In genomic region chr17:45478234-45478825, GRCm38 (mm10) we compare ENCODE assay signal across 8 mouse cellular contexts. TPM values are rescaled to one million over a fixed set of nuclear protein-coding genes. Genes with fewer than 3 reads are reported as not detected.
A peak's percentile ranks its signal among the peaks of the same experiment; 100 is the strongest.
DNase-seq lines count a peak whose midpoint lies in the region; ATAC-seq and TF ChIP-seq lines count a peak whose summit lies in the region.

No protein-coding gene starts in this region.

- no peak overlapping the region for H3K9ac ChIP-seq in liver, adult 2 months (ENCODE audit: low read depth, low read length)
- H3K9ac ChIP-seq in stomach, postnatal 0 days (ENCODE audit: low read length), result no peak overlapping the region

- no peaks in the 10 kb centered on the region for H3K27me3 ChIP-seq in liver, adult 2 months (ENCODE audit: control insufficient read depth, insufficient read depth, low read length)
- no peaks in the 10 kb centered on the region for H3K27me3 ChIP-seq in stomach, postnatal 0 days (ENCODE audit: control insufficient read depth, insufficient read depth, low read length)

- 9% methylated on average over 12 of the region's 12 CpGs for WGBS in liver, adult 2 months
- WGBS in stomach, postnatal 0 days, result 14% methylated on average over 12 of the region's 12 CpGs

- no peak for TF ChIP-seq EP300 in stomach, postnatal 0 days (optimal IDR thresholded peaks at IDR 0.05)

- H3K9me3 ChIP-seq in stomach, postnatal 0 days (ENCODE audit: control insufficient read depth, low read length), result no peaks in the 10 kb centered on the region

- no peaks in the 10 kb centered on the region for H3K4me1 ChIP-seq in liver, adult 2 months (ENCODE audit: control insufficient read depth, insufficient read depth, low read length)
- no peaks in the 10 kb centered on the region for H3K4me1 ChIP-seq in stomach, postnatal 0 days (replicated peaks; ENCODE audit: control insufficient read depth, insufficient read depth)

- no peak overlapping the region for H3K27ac ChIP-seq in liver, adult 2 months (replicated peaks; ENCODE audit: insufficient read depth, low read depth, low read length)
- H3K27ac ChIP-seq in stomach, postnatal 0 days (replicated peaks), result no peak overlapping the region

- peak; percentile 38 for DNase-seq in 3134 (ENCODE audit: extremely low read depth, insufficient read length, low spot score)
- DNase-seq in adipocyte (ENCODE audit: low spot score), result peak; percentile 81
- peak; percentile 66 to 68 for DNase-seq in gastrocnemius, postnatal 36 days
- peak; percentile 74 for DNase-seq in kidney, adult 9 months
- DNase-seq in liver, adult 2 months (ENCODE audit: extremely low read depth, low read depth, low spot score), result peak; percentile 27
- peak; percentile 90 for DNase-seq in naive thymus-derived CD4-positive, alpha-beta T cell, adult 2 months (ENCODE audit: low read depth)
- DNase-seq in stomach, postnatal 0 days (ENCODE audit: low spot score), result peak; percentile 81

- ATAC-seq in common myeloid progenitor, adult 5-6 weeks (replicated peaks; ENCODE audit: low read depth, poor library complexity, severe bottlenecking), result peak; percentile 73
- ATAC-seq in stomach, postnatal 0 days (ENCODE audit: low FRiP score, low TSS enrichment), result peak; percentile 43; the same call in 1 of the 2 replicates

- no peaks in the 10 kb centered on the region for H3K36me3 ChIP-seq in liver, adult 2 months (ENCODE audit: control insufficient read depth, insufficient read depth, low read length)
- H3K36me3 ChIP-seq in stomach, postnatal 0 days (ENCODE audit: control insufficient read depth, insufficient read depth, low read length), result no peaks in the 10 kb centered on the region

- TF ChIP-seq POLR2A in liver, adult 2 months (IDR thresholded peaks at IDR 0.05; ENCODE audit: extremely low read depth, insufficient read depth, low read length), result no peak

- no peak overlapping the region for H3K4me2 ChIP-seq in stomach, postnatal 0 days (replicated peaks; ENCODE audit: low read depth)

- no peak overlapping the region for H3K4me3 ChIP-seq in liver, adult 2 months (ENCODE audit: insufficient read depth, low read depth, low read length)
- H3K4me3 ChIP-seq in stomach, postnatal 0 days (ENCODE audit: low read depth, low read length), result no peak overlapping the region

- intact Hi-C loops in gastrocnemius, postnatal 36 days (cut with DNase I), result loop anchor here (2.0 kb wide), 1 partner anchor 72 kb away; no protein-coding TSS in a partner anchor

- H3K79me2 ChIP-seq in liver, adult 2 months (ENCODE audit: control insufficient read depth, insufficient read depth, low read length), result no peaks in the 10 kb centered on the region

- peak; percentile 96 for TF ChIP-seq CTCF in liver, adult 2 months (IDR thresholded peaks at IDR 0.05; ENCODE audit: low read depth, low read length)
- peak; percentile 99 for TF ChIP-seq CTCF in stomach, postnatal 0 days (IDR thresholded peaks at IDR 0.05; ENCODE audit: low read depth)

RNA-seq across cellular contexts. Expression of gene Spats1, which starts 3.1 kb away (rescaled TPM):
- 1.6 TPM in 1 of 2 replicates, not detected in the other for total RNA-seq in common myeloid progenitor, adult 5-6 weeks (2017)
- total RNA-seq in gastrocnemius, postnatal 36 days (2021), result not detected
- not detected in 2 replicates for total RNA-seq in liver, adult 2 months (2014; rRNA removed)
- polyA plus RNA-seq in liver, adult 2 months (2012; rRNA removed), result not detected in 2 replicates
- polyA plus RNA-seq in stomach, postnatal 0 days (2015; fragmentation: Nextera tagmentation; extraction: Ambion mirVana), result 0.24 and 0.25 TPM in 2 replicates

RNA-seq across cellular contexts. Expression of gene Aars2, which starts 28.3 kb away (rescaled TPM):
- total RNA-seq in common myeloid progenitor, adult 5-6 weeks (2017), result 11.1 and 11.4 TPM in 2 replicates
- 10 to 100 TPM; 13.7 to 14.9 TPM for total RNA-seq in gastrocnemius, postnatal 36 days (2021)
- 10.6 and 11.6 TPM in 2 replicates for total RNA-seq in liver, adult 2 months (2014; rRNA removed)
- 18.9 and 21.4 TPM in 2 replicates for polyA plus RNA-seq in liver, adult 2 months (2012; rRNA removed)
- 5.7 and 6.1 TPM in 2 replicates for polyA plus RNA-seq in stomach, postnatal 0 days (2015; fragmentation: Nextera tagmentation; extraction: Ambion mirVana)

RNA-seq across cellular contexts. Expression of gene Cdc5l, which starts 44.8 kb away (rescaled TPM):
- total RNA-seq in common myeloid progenitor, adult 5-6 weeks (2017), result 128 and 141 TPM in 2 replicates
- 10 to 100 TPM; 31.4 to 35.0 TPM for total RNA-seq in gastrocnemius, postnatal 36 days (2021)
- total RNA-seq in liver, adult 2 months (2014; rRNA removed), result 14.8 and 15.5 TPM in 2 replicates
- 2.6 and 3.5 TPM in 2 replicates for polyA plus RNA-seq in liver, adult 2 months (2012; rRNA removed)
- polyA plus RNA-seq in stomach, postnatal 0 days (2015; fragmentation: Nextera tagmentation; extraction: Ambion mirVana), result 28.9 and 31.8 TPM in 2 replicates

RNA-seq across cellular contexts. Expression of gene Tcte1, which starts 44.9 kb away (rescaled TPM):
- not detected in 2 replicates for total RNA-seq in common myeloid progenitor, adult 5-6 weeks (2017)
- total RNA-seq in gastrocnemius, postnatal 36 days (2021), result not detected
- total RNA-seq in liver, adult 2 months (2014; rRNA removed), result not detected in 2 replicates
- polyA plus RNA-seq in liver, adult 2 months (2012; rRNA removed), result not detected in 2 replicates
- polyA plus RNA-seq in stomach, postnatal 0 days (2015; fragmentation: Nextera tagmentation; extraction: Ambion mirVana), result 0.04 and 0.13 TPM in 2 replicates

Comparison
In these comparisons a context has a peak if more than half of its experiments do, and no peak if none do; other contexts are left out.
1. DNase-seq: peak in every context shown above with its lines; median percentile 90 in naive thymus-derived CD4-positive, alpha-beta T cell, adult 2 months; 81 in adipocyte; 81 in stomach, postnatal 0 days; 74 in kidney, adult 9 months; 67 in gastrocnemius, postnatal 36 days; 38 in 3134; 27 in liver, adult 2 months.